Mouse (Mus musculus): ENCODE data around the gene Slc35f4.
"Not testable (repeated sequence)": the region's sequence is repeated elsewhere in the genome, so short reads cannot be mapped to it uniquely, and the experiment has no call there.

The Slc35f4 gene

GRCm38 (mm10) chr14:49278880-49279279 is 247.0 kb downstream of the Slc35f4 start:
- DNase-seq (ENCODE audit: low read depth, low spot score), result no peak

- DNase-seq (ENCODE audit: low read depth, low spot score), result not testable (repeated sequence)
Observed at GRCm38 (mm10) chr14:49278479-49278878, 247.4 kb downstream of the Slc35f4 start.

GRCm38 (mm10) chr14:49277642-49278041 is 248.2 kb downstream of the Slc35f4 start:
- no peak for DNase-seq (ENCODE audit: low read depth, low spot score)

GRCm38 (mm10) chr14:49275376-49275775 is 250.5 kb downstream of the Slc35f4 start:
- no peak for DNase-seq (ENCODE audit: low read depth, low spot score)

GRCm38 (mm10) chr14:49265286-49266002 is 260.4 kb downstream of the Slc35f4 start:
- DNase-seq (ENCODE audit: low read depth, low spot score), result no peak

Data from brain, adult 2 months (tissue).